Mouse (Mus musculus) heart, embryonic 16.5 days (tissue): ENCODE measurements at regions not wholly inside any gene's neighbourhood (a gene's known extent, or its start where the extent isn't known, plus 50 kb on each side); places are given as distances from the start of the nearest gene placed in this dataset.

Experiments
- ATAC-seq: fragments of 200-750 bp; cut with Nextera tagmentation; replicated peaks from 2 replicates; pipeline ENCODE4 v1.8.0; 2017; ENCODE audit warnings: moderate number of reproducible peaks; ENCODE audit not compliant: insufficient read depth, low FRiP score; ENCODE audit errors: extremely low read depth
- H3K27ac ChIP-seq: fragments of 300-500 bp; sonication (generic); 2 replicates; pipeline ENCODE4 v1.5.1; 2014; ENCODE audit warnings: mild to moderate bottlenecking, low read length, control low read depth, moderate library complexity
- H3K27me3 ChIP-seq: fragments of 300-500 bp; sonication (generic); 2 replicates; pipeline ENCODE4 v1.6.1; 2014; ENCODE audit warnings: low read length, mixed read lengths; ENCODE audit not compliant: control insufficient read depth, insufficient read depth
- H3K36me3 ChIP-seq: fragments of 300-500 bp; sonication (generic); 2 replicates; pipeline ENCODE4 v1.6.1; 2014; ENCODE audit not compliant: control insufficient read depth, insufficient read depth
- H3K4me1 ChIP-seq: fragments of 300-500 bp; sonication (generic); 2 replicates; pipeline ENCODE4 v1.6.1; 2014; ENCODE audit warnings: low read length, mixed read lengths; ENCODE audit not compliant: control insufficient read depth, insufficient read depth
- H3K4me2 ChIP-seq: fragments of 300-500 bp; sonication (generic); 2 replicates; pipeline ENCODE4 v1.6.1; 2014; ENCODE audit warnings: low read depth, mild to moderate bottlenecking, control low read depth, low read length
- H3K4me3 ChIP-seq: fragments of 300-500 bp; sonication (generic); 2 replicates; pipeline ENCODE4 v1.5.1; 2014; ENCODE audit warnings: mild to moderate bottlenecking, control low read depth, low read length
- H3K9ac ChIP-seq: fragments of 300-500 bp; sonication (generic); 2 replicates; pipeline ENCODE4 v1.6.1; 2014; ENCODE audit warnings: low read length, control low read depth
- H3K9me3 ChIP-seq: fragments of 300-500 bp; sonication (generic); replicated peaks from 2 replicates; pipeline ENCODE4 v1.6.1; 2016; ENCODE audit warnings: low read length; ENCODE audit not compliant: control insufficient read depth
- WGBS: fragments of 180-500 bp; shearing (Covaris S2); extraction: QIAGEN DNeasy Blood & Tissue Kit; methylation state at CpG from one replicate; pipeline ENCODE4 v1.1.7; 2014; 5-methylcytosine and 5-hydroxymethylcytosine counted together

DNA sequence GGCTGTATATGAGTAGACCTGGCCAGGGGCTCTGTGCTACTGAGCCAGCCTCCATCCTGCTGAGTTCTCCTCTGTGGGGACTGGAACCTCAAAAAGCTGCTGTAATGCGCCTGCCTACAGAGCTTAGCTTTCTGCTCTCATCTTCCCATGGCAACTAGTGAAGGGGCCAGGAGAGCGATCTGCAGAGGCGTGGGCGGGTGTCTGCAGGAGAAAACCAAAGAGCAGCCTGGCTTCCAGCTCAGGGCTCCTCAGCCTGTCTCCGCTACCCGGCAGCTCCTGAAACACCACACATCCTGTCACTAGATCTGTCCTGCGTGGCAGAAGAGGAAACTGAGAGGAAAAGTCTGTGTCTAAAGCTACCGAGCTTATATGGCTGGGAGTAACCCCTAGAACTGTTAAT, 384.9 kb upstream of the Myt1l start:
- Histone ChIP-seq H3K27ac (no peak overlapping the region), H3K4me3 (no peak overlapping the region), H3K27me3 (no peaks in the 10 kb centered on the region), H3K36me3 (no peaks in the 10 kb centered on the region), H3K9me3 (no peaks in the 10 kb centered on the region), H3K4me1 (0 out of 2 replicates have a peak, but pooled peaks cover 4% of the 10 kb centered on the region), H3K9ac (no peak overlapping the region), H3K4me2 (no peak overlapping the region)
- WGBS: 58% methylated on average over 8 of the region's 8 CpGs
- no peak for ATAC-seq

DNA sequence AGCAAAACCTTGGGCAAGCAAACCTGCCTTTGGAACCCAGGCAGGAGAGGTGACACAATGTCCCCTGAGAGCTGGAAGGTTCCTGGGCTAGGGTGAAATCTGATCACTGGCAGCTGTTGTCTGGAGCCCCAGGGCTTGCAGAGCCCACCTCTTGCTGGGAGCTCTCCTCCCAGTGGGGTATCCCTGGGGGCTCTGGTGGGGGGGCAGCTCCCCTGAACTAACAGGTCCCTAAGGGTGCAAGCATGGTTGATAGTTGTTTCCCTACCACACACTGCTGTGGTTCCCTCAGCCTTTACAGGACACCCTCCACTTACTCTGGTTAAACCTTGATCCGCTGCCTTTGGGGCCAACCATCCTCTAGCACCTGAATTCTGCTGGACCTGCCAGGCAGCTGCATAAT, 367.3 kb upstream of the Myt1l start:
- no peak for ATAC-seq
- Histone ChIP-seq H3K27ac (no peak overlapping the region), H3K27me3 (no peaks in the 10 kb centered on the region), H3K9me3 (no peaks in the 10 kb centered on the region), H3K4me3 (no peak overlapping the region), H3K4me2 (no peak overlapping the region), H3K4me1 (no peaks in the 10 kb centered on the region), H3K9ac (no peak overlapping the region), H3K36me3 (no peaks in the 10 kb centered on the region)
- 97% methylated on average over 1 of the region's 1 CpGs for WGBS

DNA sequence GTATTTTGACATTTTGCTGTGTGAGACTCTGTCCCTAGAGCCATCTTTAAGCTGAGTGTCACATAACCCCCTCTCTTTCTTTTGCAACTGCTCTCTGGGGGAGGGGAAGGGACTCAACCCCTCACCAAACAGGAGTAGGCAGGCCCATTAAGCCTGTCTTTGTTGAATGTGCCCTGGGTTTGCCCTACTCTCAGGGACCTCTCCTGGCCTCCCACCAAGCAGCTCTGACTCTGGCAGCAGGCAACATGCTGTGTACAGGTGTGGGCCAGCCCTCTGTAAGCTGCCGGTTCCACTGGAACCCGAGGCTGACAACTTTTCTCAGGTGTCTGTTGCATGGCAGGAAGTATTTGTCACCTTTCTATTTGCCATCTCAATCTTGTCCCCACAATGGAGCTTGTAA, 366.6 kb upstream of the Myt1l start:
- Histone ChIP-seq H3K27ac (no peak overlapping the region), H3K4me1 (no peaks in the 10 kb centered on the region), H3K27me3 (no peaks in the 10 kb centered on the region), H3K9ac (no peak overlapping the region), H3K9me3 (no peaks in the 10 kb centered on the region), H3K36me3 (no peaks in the 10 kb centered on the region), H3K4me2 (no peak overlapping the region), H3K4me3 (no peak overlapping the region)
- 31% methylated on average over 2 of the region's 2 CpGs for WGBS
- no peak for ATAC-seq

DNA sequence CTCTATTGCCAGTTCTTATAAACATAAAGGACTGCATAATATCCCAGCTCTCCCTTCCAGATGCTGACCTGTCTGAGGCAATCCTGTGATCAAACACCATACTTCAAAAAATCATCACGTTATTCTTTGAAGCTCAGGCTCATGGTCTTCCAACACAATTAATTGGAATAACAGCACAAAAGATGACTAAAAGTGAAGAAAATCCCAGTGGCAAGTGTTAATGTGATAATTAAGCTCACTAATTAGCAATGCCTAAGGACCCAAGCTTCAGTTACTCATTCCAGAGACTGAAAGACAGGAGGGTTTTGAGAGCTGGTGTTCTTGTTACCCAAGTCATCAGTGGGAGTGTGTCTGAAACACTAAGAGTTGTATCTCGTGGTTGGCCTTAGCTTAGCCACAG, 363.5 kb upstream of the Myt1l start:
- Histone ChIP-seq H3K9me3 (no peaks in the 10 kb centered on the region), H3K27ac (no peak overlapping the region), H3K4me2 (no peak overlapping the region), H3K4me1 (no peaks in the 10 kb centered on the region), H3K4me3 (no peak overlapping the region), H3K27me3 (no peaks in the 10 kb centered on the region), H3K9ac (no peak overlapping the region), H3K36me3 (no peaks in the 10 kb centered on the region)
- ATAC-seq: no peak
- WGBS: 77% methylated on average over 2 of the region's 2 CpGs

DNA sequence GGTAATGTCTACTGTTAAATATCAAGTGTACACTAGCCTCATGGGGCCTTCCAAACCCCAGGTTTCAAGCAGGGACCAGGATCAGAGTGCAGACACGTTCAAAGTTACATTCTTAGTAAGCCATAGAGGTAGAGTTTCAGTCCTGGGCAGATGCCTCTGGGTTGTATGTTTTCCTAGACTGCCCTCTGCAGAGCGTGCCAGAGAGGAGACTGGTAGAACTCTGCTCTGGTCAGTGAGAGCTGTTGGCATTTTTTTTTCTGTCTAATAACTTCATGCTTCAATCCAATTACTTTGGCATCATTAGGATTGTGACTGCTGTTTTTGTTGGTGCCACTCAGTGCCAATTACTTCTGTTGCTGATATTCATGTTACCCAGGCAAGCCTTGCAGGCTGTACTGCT, 361.9 kb upstream of the Myt1l start:
- 48% methylated on average over 2 of the region's 2 CpGs for WGBS
- no peak overlapping the region for H3K9ac ChIP-seq
- H3K27ac ChIP-seq: no peak overlapping the region
- no peaks in the 10 kb centered on the region for H3K27me3 ChIP-seq
- H3K4me2 ChIP-seq: no peak overlapping the region
- no peaks in the 10 kb centered on the region for H3K36me3 ChIP-seq
- ATAC-seq: no peak
- H3K4me1 ChIP-seq: no peaks in the 10 kb centered on the region
- no peaks in the 10 kb centered on the region for H3K9me3 ChIP-seq
- no peak overlapping the region for H3K4me3 ChIP-seq

DNA sequence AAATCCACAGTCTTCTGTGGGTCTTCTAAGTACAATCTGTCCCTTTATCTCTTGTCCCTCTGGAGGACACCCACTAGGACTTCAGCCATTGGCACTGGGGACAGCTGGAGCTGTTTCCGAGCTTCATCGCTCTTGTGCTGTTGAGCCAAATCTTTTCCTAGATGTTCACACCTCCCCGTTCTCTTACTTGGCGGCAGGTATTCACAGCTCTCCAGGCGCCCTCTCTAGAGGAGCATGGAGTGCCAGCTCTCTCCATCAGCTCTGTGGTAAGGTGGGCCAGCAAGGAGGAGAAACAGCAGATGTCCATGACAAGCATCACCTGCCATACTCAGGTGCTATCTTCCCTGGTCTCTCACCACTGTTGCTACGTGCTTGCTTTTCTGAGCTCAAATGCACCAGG, 360.3 kb upstream of the Myt1l start:
- no peaks in the 10 kb centered on the region for H3K4me1 ChIP-seq
- no peak overlapping the region for H3K27ac ChIP-seq
- 63% methylated on average over 6 of the region's 6 CpGs for WGBS
- no peak overlapping the region for H3K9ac ChIP-seq
- H3K4me3 ChIP-seq: no peak overlapping the region
- no peaks in the 10 kb centered on the region for H3K9me3 ChIP-seq
- no peaks in the 10 kb centered on the region for H3K27me3 ChIP-seq
- no peak for ATAC-seq
- no peaks in the 10 kb centered on the region for H3K36me3 ChIP-seq
- no peak overlapping the region for H3K4me2 ChIP-seq

DNA sequence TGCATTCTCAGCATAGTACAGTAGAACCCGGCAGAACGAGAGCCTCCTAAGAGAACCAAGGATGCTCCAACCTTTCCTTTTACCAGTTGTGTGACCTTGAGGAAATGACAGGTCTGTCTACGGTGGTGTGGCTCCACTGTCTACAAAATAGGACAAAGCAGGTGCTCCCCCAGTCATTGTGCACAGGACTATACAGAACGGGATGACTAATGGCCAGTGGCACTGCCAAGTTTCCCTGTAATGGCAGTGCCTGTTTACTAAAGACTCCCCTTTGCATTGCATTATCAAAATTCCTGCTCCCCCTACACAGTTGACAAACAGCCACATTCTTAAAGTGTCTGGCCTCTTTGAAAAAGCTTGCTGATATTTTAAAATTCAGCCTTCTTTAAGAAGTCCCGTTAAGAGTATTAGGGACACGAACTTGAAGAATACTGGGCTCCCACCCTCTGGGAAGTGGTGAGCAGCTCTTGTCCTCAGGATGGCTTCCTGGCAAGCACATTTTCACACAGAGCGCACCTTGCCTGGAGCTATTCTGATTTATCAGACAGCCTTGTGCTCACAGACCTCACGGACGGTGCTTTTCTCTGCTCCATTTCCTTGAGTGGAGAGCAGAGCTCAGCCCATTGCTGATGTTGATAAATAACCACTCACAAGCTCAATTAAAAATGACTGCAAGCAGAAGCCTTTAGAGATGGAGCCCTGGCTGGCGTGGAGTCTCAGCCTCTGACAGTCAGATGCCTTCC, 352.3 kb upstream of the Myt1l start:
- H3K9ac ChIP-seq: no peak overlapping the region
- 70% methylated on average over 10 of the region's 10 CpGs for WGBS
- no peaks in the 10 kb centered on the region for H3K27me3 ChIP-seq
- H3K9me3 ChIP-seq: no peaks in the 10 kb centered on the region
- H3K4me2 ChIP-seq: no peak overlapping the region
- no peaks in the 10 kb centered on the region for H3K4me1 ChIP-seq
- H3K36me3 ChIP-seq: no peaks in the 10 kb centered on the region
- H3K27ac ChIP-seq: no peak overlapping the region
- H3K4me3 ChIP-seq: no peak overlapping the region
- no peak for ATAC-seq

DNA sequence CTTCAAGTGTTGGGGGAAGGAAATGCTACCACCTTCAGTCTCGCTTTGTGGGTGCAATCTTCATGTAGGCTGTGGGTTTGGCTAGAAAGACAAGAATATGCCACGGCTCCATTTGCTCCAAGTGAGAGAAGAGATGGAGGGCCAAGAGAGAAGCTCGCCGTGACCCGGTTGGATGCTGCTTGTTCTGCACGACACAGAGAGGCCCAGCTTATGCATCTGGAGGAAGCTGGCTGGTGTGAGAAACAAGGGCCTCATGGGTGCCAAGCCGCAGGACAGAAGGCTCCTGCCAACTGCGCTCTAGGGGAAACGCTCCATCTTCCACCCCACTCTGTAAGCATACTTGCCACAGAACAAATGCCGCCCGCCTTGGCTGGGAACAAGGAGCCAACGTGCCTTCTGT, 351.0 kb upstream of the Myt1l start:
- WGBS: 87% methylated on average over 12 of the region's 12 CpGs

DNA sequence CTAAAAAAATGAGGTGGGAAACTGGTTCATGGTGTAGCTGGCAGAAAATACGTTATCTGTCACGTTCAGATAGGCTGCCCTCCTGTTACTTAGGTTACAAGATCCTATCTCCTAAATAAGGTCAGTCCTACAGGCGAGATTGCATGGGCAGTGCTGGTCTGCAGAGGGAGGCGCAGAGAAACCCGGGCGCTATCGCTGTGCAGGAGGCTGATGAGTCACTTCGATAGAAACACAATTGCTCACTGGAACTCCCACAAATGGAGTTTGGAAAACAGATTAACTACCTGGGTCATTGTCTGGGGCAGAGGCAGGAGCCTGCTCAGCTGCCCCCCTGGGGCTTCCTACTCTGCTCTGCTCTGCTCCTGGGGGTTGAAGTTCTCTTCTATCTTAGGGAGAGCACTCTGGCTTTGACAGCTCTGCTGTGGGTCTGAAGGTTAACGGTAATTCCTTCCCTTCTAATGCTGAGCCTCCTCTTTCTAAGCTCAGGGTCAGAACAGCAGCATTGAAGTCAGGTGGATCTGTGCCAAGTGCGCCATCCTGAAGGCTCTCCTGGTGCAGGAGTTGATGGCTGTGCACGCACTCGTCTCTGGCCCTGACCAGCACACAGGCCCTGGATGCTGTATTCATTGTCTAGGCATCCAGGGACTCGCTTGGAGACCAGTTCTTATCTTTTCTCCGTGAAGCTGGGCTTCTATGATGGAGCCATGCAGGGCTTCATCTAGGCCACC, 349.9 kb upstream of the Myt1l start:
- H3K4me3 ChIP-seq: no peak overlapping the region
- no peak overlapping the region for H3K9ac ChIP-seq
- no peak for ATAC-seq
- no peak overlapping the region for H3K27ac ChIP-seq
- H3K4me2 ChIP-seq: no peak overlapping the region
- WGBS: 46% methylated on average over 14 of the region's 14 CpGs
- no peaks in the 10 kb centered on the region for H3K36me3 ChIP-seq
- no peaks in the 10 kb centered on the region for H3K9me3 ChIP-seq
- H3K4me1 ChIP-seq: no peaks in the 10 kb centered on the region
- no peaks in the 10 kb centered on the region for H3K27me3 ChIP-seq

More for the DNA sequence above, 351.0 kb upstream of the Myt1l start:
- Histone ChIP-seq H3K4me2 (no peak overlapping the region), H3K36me3 (no peaks in the 10 kb centered on the region), H3K4me1 (no peaks in the 10 kb centered on the region), H3K27ac (no peak overlapping the region), H3K9me3 (no peaks in the 10 kb centered on the region), H3K9ac (no peak overlapping the region), H3K4me3 (no peak overlapping the region), H3K27me3 (no peaks in the 10 kb centered on the region)
- no peak for ATAC-seq
